Mouse (Mus musculus) erythroblast, embryonic 14.5 days (primary cell): Measurements from ENCODE around the gene Gm10638.

Source experiments
- GATA1 ChIP-seq: IDR thresholded peaks from 2 replicates; pipeline ENCODE4 v1.6.1; 2012; ENCODE audit warnings: low read length, inconsistent platforms, mixed read lengths
- TAL1 ChIP-seq: IDR thresholded peaks from 3 replicates; pipeline ENCODE4 v1.6.1; 2012; ENCODE audit warnings: low read length, inconsistent platforms, mixed read lengths

DNA sequence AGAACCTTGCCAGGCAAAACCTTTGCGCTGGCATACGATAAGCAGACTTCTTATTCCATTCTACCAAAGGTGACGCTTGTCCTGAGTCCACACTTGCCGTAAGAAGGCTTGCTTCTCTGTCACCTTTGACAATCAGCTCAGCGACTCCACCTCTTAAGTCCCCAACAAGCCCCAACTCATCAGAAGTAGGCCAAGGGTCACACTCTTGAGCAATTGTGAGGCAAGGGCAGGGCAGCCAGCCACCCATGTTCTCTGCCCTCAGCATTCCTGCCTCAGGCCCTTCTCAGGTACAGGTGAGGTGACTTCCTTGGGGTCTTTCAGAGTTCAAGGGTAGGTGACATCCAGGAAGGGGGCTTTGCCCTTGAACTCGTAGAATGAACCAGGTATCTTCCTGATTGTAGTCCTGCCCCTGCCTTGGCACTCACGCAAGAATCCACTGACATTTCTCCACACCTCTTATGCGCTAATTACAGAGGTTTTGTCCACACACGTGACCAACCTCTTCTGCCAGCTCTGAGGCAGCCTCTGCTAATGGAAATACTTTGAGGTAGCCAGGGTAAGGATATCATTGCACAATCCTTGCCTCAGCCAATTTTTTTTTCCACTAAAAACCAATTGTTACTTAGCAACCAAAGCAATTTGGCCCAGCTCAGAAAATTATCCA is 21.2 kb downstream of the Gm10638 start:
- TF ChIP-seq GATA1 (no peak), TAL1 (no peak)
